Mouse (Mus musculus) bone marrow, adult 2 months (tissue): Measurements from ENCODE around the gene Cd44. TPM values are rescaled to one million over a fixed set of nuclear protein-coding genes. Genes with fewer than 3 reads are reported as not detected.

Experiments used
- H3K27ac ChIP-seq: fragments of 200-500 bp; 2 replicates; pipeline ENCODE4 v1.5.1; 2012; ENCODE audit warnings: low read depth, mild to moderate bottlenecking, control low read depth, inconsistent platforms, low read length; ENCODE audit not compliant: control insufficient read depth, poor library complexity, insufficient read depth
- H3K4me1 ChIP-seq: fragments of 200-500 bp; 2 replicates; pipeline ENCODE4 v1.6.1; 2011; ENCODE audit warnings: low read length; ENCODE audit not compliant: control insufficient read depth, insufficient read depth
- H3K4me3 ChIP-seq: fragments of 200-500 bp; replicated peaks from 2 replicates; pipeline ENCODE3; 2011; ENCODE audit warnings: mild to moderate bottlenecking, low read depth, low read length, control low read depth; ENCODE audit not compliant: control insufficient read depth
- CTCF ChIP-seq: fragments of 200-500 bp; IDR thresholded peaks from 2 replicates; pipeline ENCODE4 v1.5.1; 2011; ENCODE audit warnings: low read length, control low read depth; ENCODE audit not compliant: control insufficient read depth, insufficient read depth
- POLR2A ChIP-seq: fragments of 200-500 bp; IDR thresholded peaks from 2 replicates; pipeline ENCODE4 v1.6.1; 2011; ENCODE audit warnings: low read depth, mild to moderate bottlenecking, control low read depth, low read length, borderline replicate concordance; ENCODE audit not compliant: control insufficient read depth
- WGBS: fragments of 180-500 bp; shearing (Covaris S2); methylation state at CpG from one replicate; pipeline ENCODE4 v1.1.7; 2018; 5-methylcytosine and 5-hydroxymethylcytosine counted together
- polyA plus RNA-seq: library from polyadenylated mRNA; stranded (reverse); fragments of >200 nt; gene quantifications from 2 replicates; pipeline ENCODE4 v1.2.4, GENCODE M21; 2011; ENCODE audit warnings: low replicate concordance; ENCODE audit not compliant: missing spikeins, insufficient read depth, insufficient read length

The Cd44 gene
- polyA plus RNA-seq, 1 experiment, result 39.6 TPM

DNA sequence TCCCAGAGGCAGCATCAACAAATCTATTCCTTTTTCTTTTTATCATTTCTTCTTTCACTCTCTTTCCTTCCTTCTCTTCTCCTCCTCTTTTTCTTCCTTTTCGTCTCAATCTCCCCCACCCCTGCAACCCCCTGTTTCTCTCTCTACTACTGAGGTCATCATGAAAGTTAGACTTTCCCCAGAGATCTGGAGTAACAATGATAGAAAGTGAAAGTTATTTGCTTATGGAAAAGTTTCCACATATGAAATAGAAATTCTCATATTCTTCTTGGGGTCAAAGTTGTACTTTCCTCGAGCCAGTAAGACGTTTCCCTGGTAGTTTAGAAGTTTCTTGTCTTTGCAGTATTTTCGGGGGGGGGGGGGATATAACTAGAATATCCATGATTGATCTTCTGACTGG, 126.8 kb downstream of the Cd44 start:
- H3K4me3 ChIP-seq, result no peak overlapping the region
- H3K4me1 ChIP-seq, result no peaks in the 10 kb centered on the region; the same call in none of the 2 replicates
- WGBS, result 71% methylated on average over 4 of the region's 4 CpGs
- no peak overlapping the region for H3K27ac ChIP-seq
- no peak for TF ChIP-seq POLR2A
- TF ChIP-seq CTCF, result no peak

DNA sequence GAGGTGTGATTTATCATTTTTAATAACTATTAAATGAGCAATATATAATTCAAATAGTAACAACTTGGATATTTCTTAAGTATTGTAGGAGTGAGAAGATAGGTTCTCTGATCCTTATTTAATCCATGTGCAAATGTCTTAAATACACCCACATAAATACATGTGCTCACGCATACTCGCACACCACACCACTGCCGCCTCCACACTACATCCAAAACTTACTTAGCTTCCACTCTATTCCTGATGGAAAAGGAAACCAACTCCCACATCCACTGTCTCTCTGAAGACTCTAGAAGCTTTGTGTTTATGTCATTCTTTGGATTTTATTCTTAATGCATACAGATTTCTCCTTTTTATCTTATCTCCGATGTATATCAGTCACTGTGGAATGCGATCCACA, 129.2 kb downstream of the Cd44 start:
- 92% methylated on average over 5 of the region's 5 CpGs for WGBS
- Histone ChIP-seq H3K4me1 (no peaks in the 10 kb centered on the region; the same call in 1 of the 2 replicates), H3K27ac (no peak overlapping the region), H3K4me3 (no peak overlapping the region)
- TF ChIP-seq CTCF (no peak), POLR2A (no peak)

DNA sequence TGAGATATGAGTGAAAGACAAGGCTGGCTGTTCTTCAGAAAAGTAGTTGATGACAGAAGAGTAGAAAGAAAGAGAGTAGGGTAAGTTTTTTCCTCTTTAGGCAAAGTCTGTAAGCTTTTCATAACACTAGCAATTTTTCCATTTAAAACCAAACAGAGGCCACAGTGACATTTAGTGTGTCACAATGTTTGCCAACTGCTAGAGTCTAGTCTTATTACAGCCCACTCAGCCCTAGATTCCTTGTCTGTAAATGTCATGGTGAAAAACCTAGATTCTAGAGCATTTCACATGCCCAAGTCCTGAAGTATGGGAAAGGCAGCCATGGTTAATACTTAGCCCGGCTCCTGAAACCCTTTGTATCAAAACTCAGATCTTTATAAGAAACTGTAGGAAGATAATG, 130.2 kb downstream of the Cd44 start:
- no peak overlapping the region for H3K27ac ChIP-seq
- no peak for TF ChIP-seq POLR2A
- no peak for TF ChIP-seq CTCF
- no peak overlapping the region for H3K4me3 ChIP-seq
- 79% methylated on average over 1 of the region's 1 CpGs for WGBS
- no peaks in the 10 kb centered on the region; the same call in 1 of the 2 replicates for H3K4me1 ChIP-seq

DNA sequence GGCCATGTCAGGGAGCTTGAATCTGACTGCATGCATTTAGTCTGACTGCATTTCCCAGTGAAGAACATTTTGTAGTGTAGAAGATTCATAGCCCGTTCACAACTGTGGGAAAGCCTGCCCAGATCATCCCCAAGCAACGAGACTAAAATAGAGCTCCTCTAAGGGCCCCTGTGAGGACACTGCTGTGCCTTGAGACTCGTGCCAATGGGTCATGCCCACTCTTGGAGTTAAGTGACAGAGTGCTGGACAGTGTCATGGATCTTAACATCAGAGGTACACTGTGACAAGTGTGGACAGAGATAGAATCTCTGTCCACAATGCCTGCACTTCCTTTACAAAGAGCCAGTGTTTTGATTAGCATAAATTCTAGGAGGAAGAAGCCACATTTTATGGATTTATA, 133.2 kb downstream of the Cd44 start:
- TF ChIP-seq POLR2A (no peak), CTCF (no peak)
- H3K27ac ChIP-seq, result no peak overlapping the region
- WGBS, result 70% methylated on average over 3 of the region's 3 CpGs
- no peaks in the 10 kb centered on the region for H3K4me1 ChIP-seq
- no peak overlapping the region for H3K4me3 ChIP-seq

DNA sequence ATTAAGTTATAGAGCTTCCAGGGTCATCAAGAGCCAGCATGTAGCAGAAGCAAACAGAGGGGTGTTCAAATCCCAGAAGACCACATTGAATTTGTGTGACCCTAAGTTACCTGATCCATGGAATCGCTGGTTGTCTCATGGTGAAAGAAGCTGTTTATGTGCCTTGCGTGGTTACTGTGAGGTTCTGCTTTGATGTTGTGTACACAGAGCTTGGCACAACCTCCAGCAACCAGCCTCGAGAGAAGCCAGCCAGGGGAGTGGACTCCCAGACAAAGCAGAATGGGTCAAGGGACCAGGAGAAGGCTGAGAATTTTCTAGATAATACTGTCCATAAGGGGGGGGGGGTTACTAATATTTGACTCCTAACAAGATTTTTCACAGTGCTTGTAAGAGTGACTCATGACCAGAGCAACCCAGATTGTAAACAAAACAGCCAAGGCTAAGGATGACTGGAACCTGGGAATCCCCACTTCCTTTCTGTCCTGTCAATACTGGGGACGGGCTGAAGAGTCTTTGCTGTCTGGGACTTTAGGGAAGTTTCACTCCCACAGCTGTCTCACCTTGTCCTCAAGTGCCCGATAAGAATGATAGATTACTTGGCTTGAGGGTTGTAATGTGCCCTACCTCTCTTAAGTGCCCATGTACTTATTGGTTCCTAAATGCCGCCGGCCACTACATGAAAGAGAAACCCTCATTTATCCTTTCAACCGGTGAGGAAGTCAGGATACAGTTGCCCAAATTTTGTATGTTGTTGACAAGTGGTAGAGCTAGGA, 136.7 kb downstream of the Cd44 start:
- Histone ChIP-seq H3K4me3 (no peak overlapping the region), H3K27ac (no peak overlapping the region), H3K4me1 (peaks cover 1% of the 10 kb centered on the region)
- TF ChIP-seq CTCF (no peak), POLR2A (no peak)
- 69% methylated on average over 8 of the region's 8 CpGs for WGBS

DNA sequence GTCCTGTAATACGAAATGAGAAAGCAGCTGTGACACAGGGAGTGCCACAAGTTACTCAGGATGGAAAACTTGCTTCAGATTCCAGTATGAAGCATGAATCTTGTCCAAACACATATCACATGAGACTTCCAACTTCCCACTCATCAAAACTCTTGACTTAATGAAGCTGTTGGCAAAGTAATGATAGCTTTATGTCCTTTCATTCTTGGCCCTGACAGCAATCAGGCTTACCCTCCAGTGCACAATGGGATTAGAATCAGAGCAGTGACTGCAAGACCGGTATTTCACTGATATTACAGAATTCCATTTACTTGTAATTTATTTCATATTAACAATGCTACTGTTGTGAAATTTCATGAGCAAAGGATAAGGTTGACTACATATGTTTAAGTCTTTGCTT, 137.5 kb downstream of the Cd44 start:
- 92% methylated on average over 2 of the region's 2 CpGs for whole genome bisulfite sequencing
- TF ChIP-seq POLR2A, result no peak
- no peak for TF ChIP-seq CTCF
- no peak overlapping the region for H3K27ac ChIP-seq
- H3K4me1 ChIP-seq, result peaks cover 1% of the 10 kb centered on the region
- no peak overlapping the region for H3K4me3 ChIP-seq

DNA sequence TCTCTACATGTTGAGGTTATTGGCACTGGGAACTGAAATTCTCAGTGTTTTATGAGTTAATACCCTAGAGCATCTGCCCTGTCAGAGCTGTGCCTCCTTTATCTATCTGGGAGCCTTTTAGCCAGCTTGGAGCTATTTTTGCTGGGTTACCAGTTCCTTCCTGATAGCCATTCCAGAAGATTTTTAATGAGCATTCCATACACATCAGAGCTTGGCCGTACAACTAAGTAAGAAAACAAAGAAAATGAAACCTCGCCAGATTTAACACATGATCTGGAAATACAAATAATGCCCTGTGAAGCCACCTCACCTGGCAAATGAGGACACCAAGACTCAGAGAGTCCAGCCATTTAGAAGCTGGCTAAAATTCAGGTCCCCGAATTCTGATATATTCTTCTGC, 138.3 kb downstream of the Cd44 start:
- Histone ChIP-seq H3K4me3 (no peak overlapping the region), H3K27ac (no peak overlapping the region), H3K4me1 (peaks cover 1% of the 10 kb centered on the region)
- TF ChIP-seq CTCF (no peak), POLR2A (no peak)
- WGBS, result 67% methylated on average over 3 of the region's 3 CpGs

Other genes starting within 250 kb of the Cd44 start
- gene Slc1a2, start 243.0 kb downstream of the Cd44 start, polyA plus RNA-seq, result 1.2 TPM in 1 of 2 replicates, not detected in the other
- 9.3 and 11.6 TPM in 2 replicates for gene Pdhx, start 171.8 kb upstream of the Cd44 start, polyA plus RNA-seq
- gene Apip, start 172.0 kb upstream of the Cd44 start, polyA plus RNA-seq, result 20.5 and 35.4 TPM in 2 replicates